Mouse (Mus musculus): ENCODE data around the gene Rab39.

- TF ChIP-seq CTCF (IDR thresholded peaks at IDR 0.05; ENCODE audit: borderline replicate concordance, extremely low read depth, insufficient read depth, insufficient read length) = no peak
- no peak for TF ChIP-seq POLR2A (IDR thresholded peaks at IDR 0.05; ENCODE audit: borderline replicate concordance, extremely low read depth, insufficient read depth, insufficient read length, poor library complexity, severe bottlenecking)
These were observed 491 bp downstream of the Rab39 start for GRCm38 (mm10) chr9:53705491-53705991.

Data from brain, embryonic 14.5 days (tissue).